Mouse (Mus musculus) CH12.LX (cell line): Measurements from ENCODE around the gene Lonp2. TPM values are rescaled to one million over a fixed set of nuclear protein-coding genes. Genes with fewer than 3 reads are reported as not detected.

Source experiments
- DNase-seq: peaks from one replicate; pipeline ENCODE4 v3.0.0-alpha.2; 2013; ENCODE audit errors: extremely low read depth
- H3K27ac ChIP-seq: 2 replicates; pipeline ENCODE4 v1.5.1; 2012; ENCODE audit warnings: low read depth, mild to moderate bottlenecking, control low read depth, moderate library complexity; ENCODE audit not compliant: insufficient read depth
- H3K27me3 ChIP-seq: replicated peaks from 2 replicates; pipeline ENCODE3; 2012; ENCODE audit warnings: inconsistent platforms
- H3K36me3 ChIP-seq, 2 experiments: replicated peaks in 1 of 2; 2 replicates each; pipeline versions ENCODE3 to v1.6.1; 2012; ENCODE audit warnings: inconsistent platforms in 1 of 2, low read length in 1 of 2, mild to moderate bottlenecking in 1 of 2, mixed read lengths in 1 of 2, moderate library complexity in 1 of 2; ENCODE audit not compliant: control insufficient read depth in 1 of 2, insufficient read depth in 1 of 2
- H3K4me1 ChIP-seq, 2 experiments: 2 replicates each; pipeline ENCODE4 v1.6.1; 2012; ENCODE audit warnings: inconsistent platforms in 1 of 2, moderate library complexity in 1 of 2; ENCODE audit not compliant: insufficient read depth in 2 of 2, control insufficient read depth in 1 of 2
- H3K4me2 ChIP-seq: 2 replicates; pipeline ENCODE4 v1.6.1; 2012; ENCODE audit warnings: low read depth, mild to moderate bottlenecking, control low read depth; ENCODE audit not compliant: poor library complexity, insufficient read depth, severe bottlenecking
- H3K4me3 ChIP-seq, 3 experiments: fragments of 150-350 bp in 1 of 3; sonication (generic) in 1 of 3; replicated peaks in 1 of 3; 2 replicates each; pipeline versions ENCODE3 to v1.5.1; 2011 to 2012; ENCODE audit warnings: low read depth in 2 of 3, low read length in 2 of 3, mild to moderate bottlenecking in 2 of 3, moderate library complexity in 2 of 3, control low read depth in 1 of 3, improper control_type of control experiment in 1 of 3, inconsistent platforms in 1 of 3, mixed read lengths in 1 of 3; ENCODE audit not compliant: poor library complexity in 1 of 3
- H3K79me2 ChIP-seq: replicated peaks from 2 replicates; pipeline ENCODE4 v1.6.1; 2012; ENCODE audit warnings: mild to moderate bottlenecking, moderate library complexity; ENCODE audit not compliant: control insufficient read depth, poor library complexity, insufficient read depth, severe bottlenecking; ENCODE audit errors: extremely low read depth
- H3K9ac ChIP-seq: 2 replicates; pipeline ENCODE4 v1.6.1; 2012; ENCODE audit warnings: low read depth, mild to moderate bottlenecking, control low read depth, moderate library complexity; ENCODE audit not compliant: insufficient read depth
- H3K9me3 ChIP-seq: replicated peaks from 2 replicates; pipeline ENCODE3; 2012; ENCODE audit warnings: low read length, inconsistent platforms, mixed read lengths
- BHLHE40 ChIP-seq: IDR thresholded peaks from 2 replicates; pipeline ENCODE4 v1.6.1; 2011; ENCODE audit warnings: mild to moderate bottlenecking, low read depth, low read length, improper control_type of control experiment
- CHD1 ChIP-seq: IDR thresholded peaks from 2 replicates; pipeline ENCODE4 v1.6.1; 2012; ENCODE audit warnings: low read depth, low read length, improper control_type of control experiment, inconsistent platforms
- CHD2 ChIP-seq: IDR thresholded peaks from 2 replicates; pipeline ENCODE4 v1.6.1; 2011; ENCODE audit warnings: low read length, improper control_type of control experiment
- CTCF ChIP-seq, 2 experiments: IDR thresholded peaks in 1 of 2; conservative IDR thresholded peaks in 1 of 2; 2 replicates each; pipeline ENCODE4 v1.5.1; 2011 to 2012; ENCODE audit warnings: low read depth in 2 of 2, low read length in 2 of 2, improper control_type of control experiment in 1 of 2, inconsistent platforms in 1 of 2, mild to moderate bottlenecking in 1 of 2, moderate library complexity in 1 of 2
- E2F4 ChIP-seq: IDR thresholded peaks from 2 replicates; pipeline ENCODE4 v1.6.1; 2011; ENCODE audit warnings: low read depth, low read length, improper control_type of control experiment; ENCODE audit not compliant: insufficient replicate concordance
- ELF1 ChIP-seq: IDR thresholded peaks from 2 replicates; pipeline ENCODE4 v1.6.1; 2014; ENCODE audit warnings: low read depth, mild to moderate bottlenecking, inconsistent platforms, low read length, improper control_type of control experiment
- EP300 ChIP-seq: IDR thresholded peaks from 2 replicates; pipeline ENCODE4 v1.6.1; 2011; ENCODE audit warnings: low read length, improper control_type of control experiment
- ETS1 ChIP-seq: conservative IDR thresholded peaks from 2 replicates; pipeline ENCODE4 v1.6.1; 2012; ENCODE audit warnings: low read depth, mild to moderate bottlenecking, inconsistent platforms, low read length, improper control_type of control experiment, moderate library complexity
- GABPA ChIP-seq: IDR thresholded peaks from 2 replicates; pipeline ENCODE4 v1.6.1; 2012; ENCODE audit warnings: low read depth, low read length, improper control_type of control experiment, inconsistent platforms; ENCODE audit not compliant: insufficient replicate concordance
- HCFC1 ChIP-seq: IDR thresholded peaks from 2 replicates; pipeline ENCODE4 v1.6.1; 2012; ENCODE audit warnings: low read depth, mild to moderate bottlenecking, inconsistent platforms, low read length, improper control_type of control experiment
- IRF4 ChIP-seq: IDR thresholded peaks from 2 replicates; pipeline ENCODE4 v1.6.1; 2014; ENCODE audit warnings: low read depth, mild to moderate bottlenecking, inconsistent platforms, low read length, improper control_type of control experiment
- JUN ChIP-seq: IDR thresholded peaks from 2 replicates; pipeline ENCODE4 v1.6.1; 2011; ENCODE audit warnings: low read depth, mild to moderate bottlenecking, low read length, improper control_type of control experiment, moderate library complexity; ENCODE audit not compliant: insufficient read depth
- JUND ChIP-seq: conservative IDR thresholded peaks from 2 replicates; pipeline ENCODE4 v1.6.1; 2011; ENCODE audit warnings: low read depth, low read length, improper control_type of control experiment
- KAT2A ChIP-seq: IDR thresholded peaks from 2 replicates; pipeline ENCODE4 v1.6.1; 2012; ENCODE audit warnings: low read length, improper control_type of control experiment, inconsistent platforms; ENCODE audit not compliant: insufficient replicate concordance
- MAFK ChIP-seq: IDR thresholded peaks from 2 replicates; pipeline ENCODE4 v1.6.1; 2011; ENCODE audit warnings: low read length, improper control_type of control experiment; ENCODE audit not compliant: insufficient replicate concordance
- MAZ ChIP-seq: IDR thresholded peaks from 2 replicates; pipeline ENCODE4 v1.6.1; 2012; ENCODE audit warnings: low read depth, mild to moderate bottlenecking, inconsistent platforms, low read length, improper control_type of control experiment, moderate library complexity
- MEF2A ChIP-seq: IDR thresholded peaks from 2 replicates; pipeline ENCODE4 v1.6.1; 2014; ENCODE audit warnings: low read depth, mild to moderate bottlenecking, inconsistent platforms, low read length, improper control_type of control experiment, borderline replicate concordance
- MXI1 ChIP-seq: IDR thresholded peaks from 2 replicates; pipeline ENCODE4 v1.6.1; 2011; ENCODE audit warnings: mild to moderate bottlenecking, low read depth, low read length, improper control_type of control experiment
- POLR2A ChIP-seq: IDR thresholded peaks from 2 replicates; pipeline ENCODE4 v1.6.1; 2011; ENCODE audit warnings: low read depth, mild to moderate bottlenecking, improper control_type of control experiment, low read length
- POLR2AphosphoS2 ChIP-seq: IDR thresholded peaks from 2 replicates; pipeline ENCODE4 v1.6.1; 2011; ENCODE audit warnings: low read depth, low read length, improper control_type of control experiment
- RAD21 ChIP-seq: IDR thresholded peaks from 2 replicates; pipeline ENCODE4 v1.6.1; 2011; ENCODE audit warnings: low read depth, mild to moderate bottlenecking, low read length, improper control_type of control experiment, moderate library complexity
- RCOR1 ChIP-seq: conservative IDR thresholded peaks from 2 replicates; pipeline ENCODE4 v1.6.1; 2012; ENCODE audit warnings: low read depth, mild to moderate bottlenecking, inconsistent platforms, low read length, improper control_type of control experiment
- SIN3A ChIP-seq: IDR thresholded peaks from 2 replicates; pipeline ENCODE4 v1.6.1; 2012; ENCODE audit warnings: low read length, improper control_type of control experiment, inconsistent platforms
- TBP ChIP-seq: conservative IDR thresholded peaks from 2 replicates; pipeline ENCODE4 v1.6.1; 2011; ENCODE audit warnings: low read depth, low read length, improper control_type of control experiment
- TCF12 ChIP-seq: IDR thresholded peaks from 2 replicates; pipeline ENCODE4 v1.6.1; 2014; ENCODE audit warnings: low read depth, mild to moderate bottlenecking, inconsistent platforms, low read length, improper control_type of control experiment
- USF1 ChIP-seq: IDR thresholded peaks from 2 replicates; pipeline ENCODE4 v1.6.1; 2014; ENCODE audit warnings: low read depth, mild to moderate bottlenecking, inconsistent platforms, low read length, improper control_type of control experiment
- ZC3H11A ChIP-seq: IDR thresholded peaks from 2 replicates; pipeline ENCODE4 v1.6.1; 2012; ENCODE audit warnings: low read depth, mild to moderate bottlenecking, inconsistent platforms, low read length, improper control_type of control experiment
- ZKSCAN1 ChIP-seq: IDR thresholded peaks from 2 replicates; pipeline ENCODE4 v1.6.1; 2012; ENCODE audit warnings: low read depth, inconsistent platforms, low read length, improper control_type of control experiment, borderline replicate concordance
- ZMIZ1 ChIP-seq: IDR thresholded peaks from 2 replicates; pipeline ENCODE4 v1.6.1; 2012; ENCODE audit warnings: low read depth, mild to moderate bottlenecking, inconsistent platforms, low read length, improper control_type of control experiment
- ZNF384 ChIP-seq: IDR thresholded peaks from 2 replicates; pipeline ENCODE4 v1.6.1; 2012; ENCODE audit warnings: low read depth, low read length, improper control_type of control experiment, inconsistent platforms
- dilution Hi-C: fragments of 300-500 bp; cut with MboI; formaldehyde crosslinking; loops from 2 replicates; pipeline ENCODE4 v1.14.3; 2020; ENCODE audit warnings: low sequenced_read_pairs; ENCODE audit not compliant: extremely low pct_unique_long_range_greater_than_20kb, extremely low pct_ligation_motif_present
- in situ Hi-C: fragments of 300-500 bp; cut with MboI; formaldehyde crosslinking; loops from 3 replicates; pipeline ENCODE4 v1.14.3; 2019; ENCODE audit warnings: low sequenced_read_pairs, low pct_ligation_motif_present, low pct_unique_long_range_greater_than_20kb, mixed read lengths
- polyA plus RNA-seq: library from polyadenylated mRNA; unstranded; fragments of >175 nt; gene quantifications from 2 replicates; pipeline ENCODE4 v1.2.1, GENCODE M21; 2012; ENCODE audit warnings: low read depth; ENCODE audit not compliant: insufficient read length
- total RNA-seq, 2 experiments: library from RNA; depleted of rRNA; stranded (reverse); fragments of 300-350 nt in 1 of 2; fragments of >200 nt in 1 of 2; gene quantifications; 2 replicates each; pipeline ENCODE4 v1.2.3; 2012 to 2014

The Lonp2 gene
- total RNA-seq (2012; rRNA removed), result 26.4 and 28.5 TPM in 2 replicates
- total RNA-seq (2014; rRNA removed), result 24.6 and 25.6 TPM in 2 replicates
- polyA plus RNA-seq, result 26.9 and 27.8 TPM in 2 replicates

DNA sequence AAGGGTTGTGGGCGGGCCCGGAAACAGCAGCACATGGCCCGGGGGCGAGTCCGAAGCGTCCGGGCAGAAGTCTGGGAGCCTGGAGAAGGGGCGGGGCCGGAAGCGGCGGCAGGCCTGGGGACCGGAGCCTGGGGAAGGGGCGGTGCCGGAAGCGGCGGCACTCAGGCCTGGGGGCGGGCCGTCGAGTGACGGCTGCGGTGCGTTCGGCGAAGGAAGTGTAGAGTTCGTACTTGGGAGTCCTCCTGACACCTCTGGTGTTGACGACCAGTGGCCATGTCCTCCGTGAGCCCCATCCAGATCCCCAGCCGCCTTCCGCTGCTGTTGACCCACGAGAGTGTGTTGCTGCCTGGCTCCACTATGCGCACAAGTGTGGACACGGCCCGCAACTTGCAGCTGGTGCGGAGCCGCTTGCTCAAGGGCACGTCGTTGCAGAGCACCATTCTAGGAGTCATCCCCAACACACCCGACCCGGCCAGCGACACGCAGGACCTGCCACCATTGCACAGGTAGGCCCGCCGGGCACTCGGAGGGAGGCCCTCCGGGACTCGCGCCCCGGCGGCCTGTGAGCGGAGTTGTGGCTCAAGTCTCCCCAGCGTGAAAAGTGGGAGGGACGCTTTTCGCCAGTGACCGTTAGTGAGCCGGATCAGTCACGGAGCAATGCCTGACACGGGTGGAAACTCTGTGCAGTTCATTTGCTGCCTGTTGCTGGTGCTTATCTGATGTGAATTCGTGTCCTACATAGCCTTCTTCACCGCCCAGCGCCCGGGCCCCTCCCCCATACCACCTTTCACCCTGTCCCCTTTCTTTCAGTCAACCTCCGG lies at the start of gene Lonp2:
Lonp2 (plus strand) TSS at position 133 of the 821 bp plus-strand sequence.
- Histone ChIP-seq H3K9me3 (no peaks in the 10 kb centered on the region), H3K79me2 (peaks cover 13% of the 10 kb centered on the region), H3K9ac (peak within 1 kb of the TSS; percentile 86), H3K27ac (peak within 1 kb of the TSS; percentile 72), H3K4me1 (peaks cover 3 to 17% of the 10 kb centered on the region in 2 experiments; a peak in 2 of 4 replicates), H3K4me2 (peak within 1 kb of the TSS; percentile 98), H3K36me3 (peaks cover 0 to 5% of the 10 kb centered on the region in 2 experiments), H3K27me3 (no peaks in the 10 kb centered on the region), H3K4me3 (peak within 1 kb of the TSS; percentile 72 to 99 (median 95))
- peak; percentile 97 for DNase-seq
- TF ChIP-seq MAZ, result peak; percentile 75; the same call in 1 of the 2 replicates
- TF ChIP-seq MEF2A, result no peak
- TF ChIP-seq E2F4, result no peak
- no peak; the same call in 1 of the 2 replicates for TF ChIP-seq GABPA
- no peak for TF ChIP-seq MAFK
- TF ChIP-seq SIN3A, result peak; percentile 64; the same call in 1 of the 2 replicates
- no peak for TF ChIP-seq USF1
- 0 out of 2 replicates have a peak, but pooled peaks have one; percentile 7 for TF ChIP-seq TBP
- TF ChIP-seq POLR2AphosphoS2, result no peak
- peak; percentile 16; the same call in 1 of the 2 replicates for TF ChIP-seq IRF4
- TF ChIP-seq POLR2A, result peak; percentile 68
- peak; percentile 64; the same call in 1 of the 2 replicates for TF ChIP-seq ZMIZ1
- TF ChIP-seq ELF1, result peak; percentile 96
- no peak for TF ChIP-seq ZC3H11A
- TF ChIP-seq JUN, result no peak
- TF ChIP-seq TCF12, result no peak; the same call in 1 of the 2 replicates
- no peak for TF ChIP-seq ZNF384
- no peak for TF ChIP-seq BHLHE40
- TF ChIP-seq HCFC1, result peak; percentile 84
- peak; percentile 46; the same call in 1 of the 2 replicates for TF ChIP-seq CHD2
- no peak for TF ChIP-seq RCOR1
- TF ChIP-seq JUND, result no peak
- TF ChIP-seq CTCF (conservative IDR thresholded peaks at IDR 0.05 in 1 of 2, IDR thresholded peaks at IDR 0.05 in 1 of 2; ENCODE audit: low read depth in 2 of 2, low read length in 2 of 2), result no peak
- TF ChIP-seq KAT2A, result peak; percentile 44; the same call in 1 of the 2 replicates
- TF ChIP-seq RAD21, result no peak
- TF ChIP-seq MXI1, result peak; percentile 43; the same call in 1 of the 2 replicates
- no peak for TF ChIP-seq EP300
- TF ChIP-seq ETS1, result no peak
- TF ChIP-seq CHD1, result no peak
- TF ChIP-seq ZKSCAN1, result no peak
- dilution Hi-C loops, result no loop called here
- in situ Hi-C loops, result no loop called here
